Mouse (Mus musculus) stomach, embryonic 14.5 days (tissue): ENCODE data around the gene Spdye4c. TPM values are rescaled to one million over a fixed set of nuclear protein-coding genes. Genes with fewer than 3 reads are reported as not detected.
A peak's percentile ranks its signal among the peaks of the same experiment; 100 is the strongest.

Experiments used
- ATAC-seq: fragments of 200-750 bp; cut with Nextera tagmentation; 2 replicates; pipeline ENCODE4 v1.8.0; 2017; ENCODE audit warnings: low read depth, moderate TSS enrichment; ENCODE audit not compliant: insufficient number of reproducible peaks, insufficient read depth, low FRiP score
- H3K27ac ChIP-seq: fragments of 300-500 bp; sonication (generic); 2 replicates; pipeline ENCODE4 v1.5.1; 2014; ENCODE audit warnings: mild to moderate bottlenecking, low read length, moderate library complexity, mixed read lengths
- H3K27me3 ChIP-seq: fragments of 300-500 bp; sonication (generic); 2 replicates; pipeline ENCODE4 v1.6.1; 2014; ENCODE audit warnings: low read length, control low read depth, mixed read lengths; ENCODE audit not compliant: control insufficient read depth, insufficient read depth
- H3K36me3 ChIP-seq: fragments of 300-500 bp; sonication (generic); 2 replicates; pipeline ENCODE4 v1.6.1; 2014; ENCODE audit warnings: mild to moderate bottlenecking, control low read depth, low read length, moderate library complexity, mixed read lengths; ENCODE audit not compliant: control insufficient read depth, insufficient read depth
- H3K4me1 ChIP-seq: fragments of 300-500 bp; sonication (generic); 2 replicates; pipeline ENCODE4 v1.6.1; 2014; ENCODE audit warnings: low read length, control low read depth, mixed read lengths; ENCODE audit not compliant: control insufficient read depth, insufficient read depth
- H3K4me2 ChIP-seq: fragments of 300-500 bp; sonication (generic); replicated peaks from 2 replicates; pipeline ENCODE4 v1.6.1; 2014; ENCODE audit warnings: low read depth, low read length, control low read depth
- H3K4me3 ChIP-seq: fragments of 300-500 bp; sonication (generic); 2 replicates; pipeline ENCODE4 v1.5.1; 2014; ENCODE audit warnings: low read depth, low read length, control low read depth
- H3K9ac ChIP-seq: fragments of 300-500 bp; sonication (generic); replicated peaks from 2 replicates; pipeline ENCODE4 v1.6.1; 2014; ENCODE audit warnings: low read depth, mild to moderate bottlenecking, control low read depth, low read length, moderate library complexity, mixed read lengths
- H3K9me3 ChIP-seq: fragments of 300-500 bp; sonication (generic); 2 replicates; pipeline ENCODE4 v1.6.1; 2016; ENCODE audit warnings: low read depth, low read length, control low read depth; ENCODE audit not compliant: control insufficient read depth
- WGBS: fragments of 180-500 bp; shearing (Covaris S2); extraction: QIAGEN DNeasy Blood & Tissue Kit; methylation state at CpG from one replicate; pipeline ENCODE4 v1.1.7; 2014; 5-methylcytosine and 5-hydroxymethylcytosine counted together
- polyA plus RNA-seq: library from polyadenylated mRNA; unstranded; fragments of >200 nt; fragmentation: Nextera tagmentation; extraction: Ambion mirVana; gene quantifications from 2 replicates; pipeline ENCODE4 v1.2.1, GENCODE M21; 2014

The Spdye4c gene
- polyA plus RNA-seq, 1 experiment from 2014 or later = not detected

- no peak overlapping the region for H3K4me3 ChIP-seq
- WGBS = 79% methylated on average over 4 of the region's 4 CpGs
- H3K9me3 ChIP-seq = no peaks in the 10 kb centered on the region
- no peaks in the 10 kb centered on the region for H3K36me3 ChIP-seq
- no peak overlapping the region for H3K9ac ChIP-seq
- H3K27ac ChIP-seq = no peak overlapping the region
- H3K4me2 ChIP-seq = no peak overlapping the region
- ATAC-seq = no peak
- H3K27me3 ChIP-seq = no peaks in the 10 kb centered on the region
- peaks cover 4% of the 10 kb centered on the region; the same call in 1 of the 2 replicates for H3K4me1 ChIP-seq
Measured at GRCm38 (mm10) chr2:128571001-128571400, 20.0 kb upstream of the Spdye4c start.

GRCm38 (mm10) chr2:128572726-128573624, 18.0 kb upstream of the Spdye4c start:
- no peaks in the 10 kb centered on the region for H3K36me3 ChIP-seq
- H3K27ac ChIP-seq = no peak overlapping the region
- no peak overlapping the region for H3K9ac ChIP-seq
- no peak overlapping the region for H3K4me2 ChIP-seq
- H3K4me3 ChIP-seq = no peak overlapping the region
- H3K27me3 ChIP-seq = no peaks in the 10 kb centered on the region
- H3K9me3 ChIP-seq = no peaks in the 10 kb centered on the region
- ATAC-seq = peak; percentile 65; the same call in 1 of the 2 replicates
- H3K4me1 ChIP-seq = no peaks in the 10 kb centered on the region
- WGBS = 42% methylated on average over 16 of the region's 16 CpGs

- no peak overlapping the region for H3K9ac ChIP-seq
- no peaks in the 10 kb centered on the region for H3K27me3 ChIP-seq
- H3K4me3 ChIP-seq = no peak overlapping the region
- H3K27ac ChIP-seq = no peak overlapping the region
- H3K36me3 ChIP-seq = no peaks in the 10 kb centered on the region
- no peak for ATAC-seq
- no peak overlapping the region for H3K4me2 ChIP-seq
- H3K9me3 ChIP-seq = no peaks in the 10 kb centered on the region
- 77% methylated on average over 5 of the region's 5 CpGs for WGBS
- no peaks in the 10 kb centered on the region for H3K4me1 ChIP-seq
Measured at GRCm38 (mm10) chr2:128582881-128583280, 8.1 kb upstream of the Spdye4c start.

- Histone ChIP-seq H3K36me3 (no peaks in the 10 kb centered on the region), H3K27ac (no peak overlapping the region), H3K9ac (no peak overlapping the region), H3K9me3 (no peaks in the 10 kb centered on the region), H3K4me1 (no peaks in the 10 kb centered on the region), H3K4me2 (no peak overlapping the region), H3K27me3 (no peaks in the 10 kb centered on the region), H3K4me3 (no peak overlapping the region)
- 87% methylated on average over 7 of the region's 7 CpGs for WGBS
- ATAC-seq = no peak
Measured at GRCm38 (mm10) chr2:128592301-128592700, 1.3 kb downstream of the Spdye4c start.

- Histone ChIP-seq H3K9me3 (no peaks in the 10 kb centered on the region), H3K9ac (no peak overlapping the region), H3K4me3 (no peak overlapping the region), H3K4me2 (no peak overlapping the region), H3K4me1 (no peaks in the 10 kb centered on the region), H3K36me3 (no peaks in the 10 kb centered on the region), H3K27me3 (no peaks in the 10 kb centered on the region), H3K27ac (no peak overlapping the region)
- ATAC-seq = no peak
- 23% methylated on average over 2 of the region's 2 CpGs for WGBS
Measured at GRCm38 (mm10) chr2:128601534-128601933, 10.5 kb downstream of the Spdye4c start.

- H3K9me3 ChIP-seq = peaks cover 4% of the 10 kb centered on the region; the same call in 1 of the 2 replicates
- 71% methylated on average over 5 of the region's 5 CpGs for WGBS
- H3K9ac ChIP-seq = no peak overlapping the region
- no peak overlapping the region for H3K27ac ChIP-seq
- no peak overlapping the region for H3K4me3 ChIP-seq
- H3K36me3 ChIP-seq = peaks cover 36% of the 10 kb centered on the region
- H3K4me2 ChIP-seq = no peak overlapping the region
- H3K4me1 ChIP-seq = no peaks in the 10 kb centered on the region
- no peak for ATAC-seq
- no peaks in the 10 kb centered on the region for H3K27me3 ChIP-seq
Measured at GRCm38 (mm10) chr2:128609286-128609685, 18.3 kb downstream of the Spdye4c start.

GRCm38 (mm10) chr2:128611178-128611577, 20.2 kb downstream of the Spdye4c start:
- Histone ChIP-seq H3K4me3 (no peak overlapping the region), H3K36me3 (peaks cover 50% of the 10 kb centered on the region), H3K4me1 (no peaks in the 10 kb centered on the region), H3K9me3 (peaks cover 4% of the 10 kb centered on the region; the same call in 1 of the 2 replicates), H3K9ac (no peak overlapping the region), H3K27me3 (no peaks in the 10 kb centered on the region), H3K4me2 (no peak overlapping the region), H3K27ac (no peak overlapping the region)
- 95% methylated on average over 8 of the region's 8 CpGs for WGBS
- ATAC-seq = no peak

GRCm38 (mm10) chr2:128612275-128612674, 21.3 kb downstream of the Spdye4c start:
- H3K4me1 ChIP-seq = no peaks in the 10 kb centered on the region
- H3K27me3 ChIP-seq = no peaks in the 10 kb centered on the region
- no peak overlapping the region for H3K4me2 ChIP-seq
- ATAC-seq = no peak
- no peak overlapping the region for H3K9ac ChIP-seq
- H3K4me3 ChIP-seq = no peak overlapping the region
- H3K36me3 ChIP-seq = peaks cover 60% of the 10 kb centered on the region
- H3K9me3 ChIP-seq = no peaks in the 10 kb centered on the region
- WGBS = 93% methylated on average over 7 of the region's 7 CpGs
- H3K27ac ChIP-seq = no peak overlapping the region
